Mouse (Mus musculus) limb, embryonic 14.5 days (tissue): ENCODE measurements around the gene Ccar1. TPM values are rescaled to one million over a fixed set of nuclear protein-coding genes. Genes with fewer than 3 reads are reported as not detected.
"Not testable (repeated sequence)": the region's sequence is repeated elsewhere in the genome, so short reads cannot be mapped to it uniquely, and the experiment has no call there.

ENCODE experiments used
- ATAC-seq: fragments of 200-750 bp; cut with Nextera tagmentation; 2 replicates; pipeline ENCODE4 v1.8.0; 2017; ENCODE audit warnings: low read depth, moderate number of reproducible peaks, moderate TSS enrichment; ENCODE audit not compliant: low FRiP score
- DNase-seq: peaks from one replicate; pipeline ENCODE4 v3.0.0-alpha.2; 2015; ENCODE audit warnings: low spot score
- H3K27ac ChIP-seq: fragments of 300-500 bp; sonication (generic); replicated peaks from 2 replicates; pipeline ENCODE4 v1.5.1; 2014; ENCODE audit warnings: low read depth, mild to moderate bottlenecking, low read length, moderate library complexity, mixed read lengths
- H3K27me3 ChIP-seq: fragments of 300-500 bp; sonication (generic); 2 replicates; pipeline ENCODE4 v1.6.1; 2014; ENCODE audit warnings: low read length, mixed read lengths; ENCODE audit not compliant: control insufficient read depth, insufficient read depth
- H3K36me3 ChIP-seq: fragments of 300-500 bp; sonication (generic); 2 replicates; pipeline ENCODE4 v1.6.1; 2014; ENCODE audit warnings: mild to moderate bottlenecking, low read length, moderate library complexity, mixed read lengths; ENCODE audit not compliant: control insufficient read depth, insufficient read depth
- H3K4me1 ChIP-seq: fragments of 300-500 bp; sonication (generic); 2 replicates; pipeline ENCODE4 v1.6.1; 2014; ENCODE audit warnings: antibody characterized with exemption, low read length, mixed read lengths; ENCODE audit not compliant: control insufficient read depth, insufficient read depth
- H3K4me2 ChIP-seq: fragments of 300-500 bp; sonication (generic); replicated peaks from 2 replicates; pipeline ENCODE4 v1.6.1; 2014; ENCODE audit warnings: low read depth, mild to moderate bottlenecking, low read length, moderate library complexity; ENCODE audit not compliant: severe bottlenecking
- H3K4me3 ChIP-seq: fragments of 300-500 bp; sonication (generic); replicated peaks from 2 replicates; pipeline ENCODE4 v1.5.1; 2014; ENCODE audit warnings: low read length
- H3K9ac ChIP-seq: fragments of 300-500 bp; sonication (generic); 2 replicates; pipeline ENCODE4 v1.6.1; 2014; ENCODE audit warnings: mild to moderate bottlenecking, low read depth, low read length, moderate library complexity; ENCODE audit not compliant: severe bottlenecking
- H3K9me3 ChIP-seq: fragments of 300-500 bp; sonication (generic); 2 replicates; pipeline ENCODE4 v1.6.1; 2016; ENCODE audit warnings: low read length; ENCODE audit not compliant: control insufficient read depth
- POLR2A ChIP-seq: fragments of 200-500 bp; IDR thresholded peaks from 2 replicates; pipeline ENCODE4 v1.8.0; 2012; ENCODE audit warnings: inconsistent platforms, mild to moderate bottlenecking, moderate library complexity, borderline replicate concordance; ENCODE audit not compliant: insufficient read depth, insufficient read length; ENCODE audit errors: extremely low read depth
- WGBS: fragments of 180-500 bp; shearing (Covaris S2); extraction: QIAGEN DNeasy Blood & Tissue Kit; methylation state at CpG from one replicate; pipeline ENCODE4 v1.1.7; 2014; 5-methylcytosine and 5-hydroxymethylcytosine counted together
- polyA plus RNA-seq, 2 experiments: library from polyadenylated mRNA; depleted of rRNA in 1 of 2; stranded (reverse) in 1 of 2; unstranded in 1 of 2; fragments of >200 nt; fragmentation: Nextera tagmentation in 1 of 2; extraction: Ambion mirVana in 1 of 2; gene quantifications; 2 replicates each; pipeline versions ENCODE4 v1.2.1 to v1.2.3; 2012 to 2014

Ccar1 gene
- polyA plus RNA-seq, 2 experiments, result 77.9 to 116 TPM

GRCm38 (mm10) chr10:62722701-62723100 is 69.4 kb downstream of the Ccar1 start:
- Histone ChIP-seq H3K27ac (no peak overlapping the region), H3K9ac (no peak overlapping the region), H3K4me3 (no peak overlapping the region), H3K36me3 (no peaks in the 10 kb centered on the region), H3K27me3 (no peaks in the 10 kb centered on the region), H3K4me1 (peaks cover 4% of the 10 kb centered on the region), H3K9me3 (no peaks in the 10 kb centered on the region), H3K4me2 (no peak overlapping the region)
- 25% methylated on average over 4 of the region's 4 CpGs for WGBS
- ATAC-seq (no peak), DNase-seq (no peak)
- TF ChIP-seq POLR2A, result no peak

DNA sequence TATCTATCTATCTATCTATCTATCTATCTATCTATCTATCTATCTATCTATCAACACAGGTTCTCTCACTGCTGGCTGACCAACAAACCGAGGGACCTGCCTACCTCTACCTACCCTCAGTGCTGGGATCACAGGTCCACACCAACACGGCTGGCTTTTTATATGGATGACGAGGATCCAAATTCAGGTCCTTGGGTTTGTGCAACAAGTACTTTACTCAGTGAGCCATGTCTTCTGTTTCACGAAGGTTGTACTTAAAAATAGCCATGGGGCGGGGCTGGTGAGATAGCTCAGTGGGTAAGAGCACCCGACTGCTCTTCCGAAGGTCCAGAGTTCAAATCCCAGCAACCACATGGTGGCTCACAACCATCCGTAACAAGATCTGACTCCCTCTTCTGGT is 71.5 kb downstream of the Ccar1 start:
- H3K4me2 ChIP-seq, ATAC-seq, H3K27ac ChIP-seq, H3K9me3 ChIP-seq, H3K4me1 ChIP-seq, H3K36me3 ChIP-seq, DNase-seq, H3K27me3 ChIP-seq, H3K4me3 ChIP-seq, H3K9ac ChIP-seq: not testable (repeated sequence)
- 92% methylated on average over 7 of the region's 8 CpGs for WGBS

DNA sequence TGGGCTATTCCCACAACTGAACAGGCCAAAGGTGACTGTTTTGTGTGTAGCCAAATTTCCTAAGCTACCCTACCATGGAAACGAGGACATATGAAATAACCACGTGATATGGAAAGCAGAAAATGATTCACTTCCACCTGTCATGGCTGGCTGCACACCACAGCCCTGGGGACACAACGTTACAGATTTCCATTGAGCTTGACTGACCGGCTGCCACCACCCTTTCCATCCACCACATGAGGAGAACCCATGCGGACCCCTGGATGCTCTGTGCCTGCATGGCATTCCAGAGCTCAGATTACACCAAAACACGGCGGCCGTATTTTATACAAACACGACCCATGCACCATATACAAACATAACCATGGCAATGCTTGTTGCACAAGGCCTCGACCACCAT is 78.6 kb downstream of the Ccar1 start:
- DNase-seq (no peak), ATAC-seq (no peak)
- Histone ChIP-seq H3K4me1 (no peaks in the 10 kb centered on the region), H3K27ac (no peak overlapping the region), H3K4me3 (no peak overlapping the region), H3K9ac (no peak overlapping the region), H3K27me3 (no peaks in the 10 kb centered on the region), H3K4me2 (no peak overlapping the region), H3K36me3 (no peaks in the 10 kb centered on the region), H3K9me3 (no peaks in the 10 kb centered on the region)
- no peak for TF ChIP-seq POLR2A
- 83% methylated on average over 10 of the region's 10 CpGs for WGBS

- H3K27me3 ChIP-seq, result no peaks in the 10 kb centered on the region
- ATAC-seq (no peak), DNase-seq (no peak)
- no peak overlapping the region for H3K27ac ChIP-seq
- H3K9ac ChIP-seq, result no peak overlapping the region
- no peaks in the 10 kb centered on the region for H3K36me3 ChIP-seq
- 79% methylated on average over 4 of the region's 4 CpGs for WGBS
- TF ChIP-seq POLR2A, result no peak
- H3K4me2 ChIP-seq, result no peak overlapping the region
- no peak overlapping the region for H3K4me3 ChIP-seq
- no peaks in the 10 kb centered on the region for H3K4me1 ChIP-seq
- H3K9me3 ChIP-seq, result no peaks in the 10 kb centered on the region
These were observed 88.5 kb downstream of the Ccar1 start for GRCm38 (mm10) chr10:62703579-62703978.

- no peak for TF ChIP-seq POLR2A
- H3K9me3 ChIP-seq, result no peaks in the 10 kb centered on the region
- H3K27ac ChIP-seq, result no peak overlapping the region
- no peak overlapping the region for H3K4me2 ChIP-seq
- H3K27me3 ChIP-seq, result no peaks in the 10 kb centered on the region
- no peak for DNase-seq
- no peaks in the 10 kb centered on the region for H3K4me1 ChIP-seq
- H3K4me3 ChIP-seq, result no peak overlapping the region
- ATAC-seq, result no peak
- no peak overlapping the region for H3K9ac ChIP-seq
- H3K36me3 ChIP-seq, result no peaks in the 10 kb centered on the region
- WGBS, result 80% methylated on average over 4 of the region's 4 CpGs
These were observed 89.7 kb downstream of the Ccar1 start for GRCm38 (mm10) chr10:62702436-62702835.

Other genes starting within 250 kb of the Ccar1 start
- gene Kif1bp, start 213.8 kb downstream of the Ccar1 start, polyA plus RNA-seq (2012; rRNA removed), result 35.1 and 36.1 TPM in 2 replicates
- 44.6 and 46.1 TPM in 2 replicates for gene Kif1bp, start 213.8 kb downstream of the Ccar1 start, polyA plus RNA-seq (2014; fragmentation: Nextera tagmentation; extraction: Ambion mirVana)
- 35.3 and 43.5 TPM in 2 replicates for gene Ddx21, start 190.0 kb downstream of the Ccar1 start, polyA plus RNA-seq (2012; rRNA removed)
- 26.0 and 26.8 TPM in 2 replicates for gene Ddx21, start 190.0 kb downstream of the Ccar1 start, polyA plus RNA-seq (2014; fragmentation: Nextera tagmentation; extraction: Ambion mirVana)
- 83.4 and 120 TPM in 2 replicates for gene Ddx50, start 141.1 kb downstream of the Ccar1 start, polyA plus RNA-seq (2012; rRNA removed)
- 165 and 176 TPM in 2 replicates for gene Ddx50, start 141.1 kb downstream of the Ccar1 start, polyA plus RNA-seq (2014; fragmentation: Nextera tagmentation; extraction: Ambion mirVana)
- 0.46 and 0.65 TPM in 2 replicates for gene Stox1, start 66.2 kb downstream of the Ccar1 start, polyA plus RNA-seq (2012; rRNA removed)
- gene Stox1, start 66.2 kb downstream of the Ccar1 start, polyA plus RNA-seq (2014; fragmentation: Nextera tagmentation; extraction: Ambion mirVana), result 0.63 and 0.72 TPM in 2 replicates
- gene Tet1, start 116.7 kb upstream of the Ccar1 start, polyA plus RNA-seq (2012; rRNA removed), result 5.2 and 5.3 TPM in 2 replicates
- 30.7 and 36.5 TPM in 2 replicates for gene Tet1, start 116.7 kb upstream of the Ccar1 start, polyA plus RNA-seq (2014; fragmentation: Nextera tagmentation; extraction: Ambion mirVana)
- gene Slc25a16, start 128.3 kb upstream of the Ccar1 start, polyA plus RNA-seq (2012; rRNA removed), result 13.2 and 13.4 TPM in 2 replicates
- gene Slc25a16, start 128.3 kb upstream of the Ccar1 start, polyA plus RNA-seq (2014; fragmentation: Nextera tagmentation; extraction: Ambion mirVana), result 11.0 and 11.8 TPM in 2 replicates
- gene Dna2, start 154.7 kb upstream of the Ccar1 start, polyA plus RNA-seq (2012; rRNA removed), result 25.5 and 26.6 TPM in 2 replicates
- 13.2 and 14.1 TPM in 2 replicates for gene Dna2, start 154.7 kb upstream of the Ccar1 start, polyA plus RNA-seq (2014; fragmentation: Nextera tagmentation; extraction: Ambion mirVana)
- gene Rufy2, start 187.9 kb upstream of the Ccar1 start, polyA plus RNA-seq (2012; rRNA removed), result 16.0 and 17.6 TPM in 2 replicates
- gene Rufy2, start 187.9 kb upstream of the Ccar1 start, polyA plus RNA-seq (2014; fragmentation: Nextera tagmentation; extraction: Ambion mirVana), result 25.9 and 28.2 TPM in 2 replicates
- 94.5 and 119 TPM in 2 replicates for gene Hnrnph3, start 231.9 kb upstream of the Ccar1 start, polyA plus RNA-seq (2012; rRNA removed)
- gene Hnrnph3, start 231.9 kb upstream of the Ccar1 start, polyA plus RNA-seq (2014; fragmentation: Nextera tagmentation; extraction: Ambion mirVana), result 54.9 and 71.5 TPM in 2 replicates
- gene Pbld2, start 232.0 kb upstream of the Ccar1 start, polyA plus RNA-seq (2012; rRNA removed), result 2.1 and 2.8 TPM in 2 replicates
- gene Pbld2, start 232.0 kb upstream of the Ccar1 start, polyA plus RNA-seq (2014; fragmentation: Nextera tagmentation; extraction: Ambion mirVana), result 0.52 and 0.64 TPM in 2 replicates